Mouse (Mus musculus) MEL (cell line): ENCODE measurements around the gene Fgfr1op2.

Source experiments
- CTCF ChIP-seq, 3 experiments: IDR thresholded peaks in 2 of 3; conservative IDR thresholded peaks in 1 of 3; 2 replicates each; pipeline ENCODE4 v1.5.1; 2011 to 2012; ENCODE audit warnings: low read length in 3 of 3, low read depth in 2 of 3, mild to moderate bottlenecking in 2 of 3, improper control_type of control experiment in 1 of 3, inconsistent platforms in 1 of 3, mixed read lengths in 1 of 3, moderate library complexity in 1 of 3; ENCODE audit not compliant: control insufficient read depth in 1 of 3, insufficient read depth in 1 of 3, poor library complexity in 1 of 3, severe bottlenecking in 1 of 3
- MAX ChIP-seq: IDR thresholded peaks from 2 replicates; pipeline ENCODE4 v1.6.1; 2011; ENCODE audit warnings: low read length, improper control_type of control experiment
- MYC ChIP-seq: IDR thresholded peaks from 2 replicates; pipeline ENCODE4 v1.6.1; 2011; ENCODE audit warnings: low read depth, mild to moderate bottlenecking, low read length, improper control_type of control experiment, moderate library complexity
- POLR2AphosphoS2 ChIP-seq: IDR thresholded peaks from 2 replicates; pipeline ENCODE4 v1.6.1; 2011; ENCODE audit warnings: low read length, improper control_type of control experiment

DNA sequence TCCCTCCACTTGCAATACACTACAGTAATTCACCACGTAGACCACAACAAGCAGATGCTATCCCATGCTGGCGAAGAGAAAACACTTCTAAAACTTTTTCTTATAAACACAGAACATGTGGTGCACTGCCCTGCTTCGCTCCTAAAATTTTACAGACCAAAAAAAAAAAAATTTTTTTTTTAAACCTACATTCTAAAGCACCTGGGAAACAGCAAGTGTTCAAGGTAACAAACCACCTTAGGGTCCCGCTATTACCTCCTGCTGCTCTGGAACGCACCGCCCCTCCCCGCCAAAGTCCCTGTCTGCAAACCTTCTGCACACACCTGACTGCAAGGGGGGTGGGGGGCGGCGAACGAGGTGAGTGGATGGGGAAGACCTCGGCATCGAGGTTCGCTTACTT, at the start of gene Fgfr1op2:
- TF ChIP-seq CTCF (IDR thresholded peaks at IDR 0.05 in 2 of 3, conservative IDR thresholded peaks at IDR 0.05 in 1 of 3; ENCODE audit: control insufficient read depth in 1 of 3, insufficient read depth in 1 of 3, low read depth in 2 of 3, low read length in 3 of 3, poor library complexity in 1 of 3, severe bottlenecking in 1 of 3): no peak
- no peak for TF ChIP-seq MYC
- TF ChIP-seq MAX: no peak
- no peak for TF ChIP-seq POLR2AphosphoS2
